Mouse (Mus musculus): ENCODE results near the gene Ppp1r11.

Ppp1r11 gene

DNA sequence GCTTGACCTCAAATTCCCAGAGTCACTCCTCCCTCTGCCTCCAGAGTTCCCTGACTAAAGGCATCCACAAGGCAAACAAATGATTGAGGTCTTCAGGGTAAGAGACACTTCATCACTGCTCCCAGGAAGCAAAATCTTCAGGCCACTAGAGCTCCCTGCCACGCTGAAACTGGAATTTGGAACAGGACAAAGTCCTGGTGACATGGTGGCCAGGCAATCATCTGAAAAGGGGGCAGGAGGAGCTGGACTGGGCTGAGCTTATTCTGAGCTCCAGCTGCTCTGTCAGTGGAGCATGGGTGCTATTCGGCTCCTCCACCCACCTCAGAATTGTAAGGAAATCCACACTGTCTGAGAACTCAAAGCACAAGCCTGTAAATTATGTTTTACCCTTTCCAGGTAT, 39.5 kb downstream of the Ppp1r11 start:
- no peak for DNase-seq

DNA sequence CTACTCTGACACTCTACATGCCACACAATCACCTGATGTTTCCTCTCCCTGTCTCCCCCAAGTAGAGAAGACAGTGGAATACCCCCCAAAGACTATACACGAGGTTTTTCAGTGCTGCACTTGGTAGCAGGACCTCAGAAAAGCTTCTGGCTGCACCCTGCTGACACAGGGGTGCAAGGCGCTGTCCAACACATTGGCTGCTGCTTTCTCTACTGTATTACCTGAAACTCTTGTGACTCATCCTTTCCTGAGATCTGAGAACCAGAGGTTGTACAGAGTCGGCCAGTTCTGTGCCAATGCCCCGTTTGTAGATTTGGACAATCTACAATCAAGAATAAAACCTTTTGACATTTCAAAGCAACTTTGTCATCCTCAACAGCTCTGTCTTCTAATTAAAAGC, 41.7 kb downstream of the Ppp1r11 start:
- DNase-seq = no peak

DNA sequence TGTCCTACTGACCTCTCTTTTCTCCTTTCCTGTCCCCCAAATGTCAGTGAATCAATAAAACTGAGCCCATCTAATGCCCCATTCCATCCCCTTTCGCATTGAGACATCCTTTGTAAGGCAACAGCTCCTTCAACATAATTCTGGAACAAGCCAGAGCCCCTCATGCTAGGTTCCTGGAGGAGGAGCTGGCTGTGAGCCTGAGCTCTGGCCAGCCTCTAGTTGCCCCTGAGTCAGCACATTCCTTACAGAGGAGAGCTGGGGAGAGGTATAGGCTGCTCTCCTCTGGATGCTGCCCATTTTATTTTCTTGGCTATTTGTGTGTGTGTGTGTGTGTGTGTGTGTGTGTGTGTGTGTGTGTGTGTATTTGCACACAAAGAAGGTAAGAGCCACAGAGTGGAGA, 43.3 kb downstream of the Ppp1r11 start:
- no peak for DNase-seq

DNA sequence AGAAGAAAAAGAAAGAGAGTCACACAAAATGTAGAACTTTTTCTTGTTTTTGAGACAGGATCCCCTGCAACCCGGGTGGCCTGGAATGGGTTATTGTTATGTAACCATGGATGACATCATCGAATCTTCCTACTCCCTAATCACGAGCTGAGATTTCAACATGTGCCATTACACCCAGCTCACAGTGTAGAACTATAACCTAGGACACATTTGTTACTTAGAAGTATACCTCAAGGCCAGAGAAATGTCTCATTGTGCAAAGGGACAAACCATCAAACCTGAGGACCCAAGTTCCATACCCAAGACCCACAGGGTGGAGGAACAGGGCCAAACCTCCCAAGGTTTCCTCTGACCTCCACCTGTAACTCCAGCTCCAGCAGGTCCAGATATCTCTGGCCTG, 47.9 kb downstream of the Ppp1r11 start:
- peak in 1 of 2 experiments; percentile 17 for DNase-seq

DNA sequence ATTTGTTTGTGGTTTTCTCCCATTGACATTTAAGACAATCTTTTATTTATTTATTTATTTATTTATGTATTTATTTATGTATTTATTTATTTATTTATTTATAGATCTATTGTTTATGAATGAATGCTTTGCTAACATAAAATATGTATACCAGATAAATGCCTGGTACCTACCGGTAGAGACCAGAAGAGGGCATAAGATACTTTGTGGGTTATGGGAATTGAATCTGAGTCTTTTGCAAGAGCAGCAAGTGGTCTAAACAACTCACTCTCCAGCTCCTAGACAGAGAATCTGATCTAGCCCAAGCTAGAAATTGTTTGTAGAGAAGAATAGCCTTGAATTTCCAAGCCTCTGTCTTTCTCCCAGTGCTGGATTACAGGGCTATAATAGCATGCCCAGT, 50.9 kb downstream of the Ppp1r11 start:
- no peak for DNase-seq

DNA sequence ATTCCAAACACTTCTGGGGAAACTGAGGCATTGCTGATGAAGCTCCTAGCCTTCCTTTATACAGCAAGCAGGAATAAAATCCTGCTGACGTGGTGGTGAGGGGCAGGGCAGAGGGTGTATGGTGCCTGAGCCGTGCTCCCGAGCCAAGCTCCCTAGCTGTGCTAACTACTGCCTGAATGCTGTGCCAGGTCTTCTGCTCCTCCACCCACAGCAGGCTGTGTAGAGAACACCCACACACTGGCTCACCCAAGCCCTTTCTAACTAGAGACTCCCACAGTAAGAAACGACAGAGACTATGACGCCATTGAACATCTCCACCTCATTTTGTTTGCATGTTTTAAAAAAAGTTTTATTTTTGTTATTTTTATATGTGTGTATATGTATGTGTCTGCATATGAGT, 51.5 kb downstream of the Ppp1r11 start:
- DNase-seq = no peak

DNA sequence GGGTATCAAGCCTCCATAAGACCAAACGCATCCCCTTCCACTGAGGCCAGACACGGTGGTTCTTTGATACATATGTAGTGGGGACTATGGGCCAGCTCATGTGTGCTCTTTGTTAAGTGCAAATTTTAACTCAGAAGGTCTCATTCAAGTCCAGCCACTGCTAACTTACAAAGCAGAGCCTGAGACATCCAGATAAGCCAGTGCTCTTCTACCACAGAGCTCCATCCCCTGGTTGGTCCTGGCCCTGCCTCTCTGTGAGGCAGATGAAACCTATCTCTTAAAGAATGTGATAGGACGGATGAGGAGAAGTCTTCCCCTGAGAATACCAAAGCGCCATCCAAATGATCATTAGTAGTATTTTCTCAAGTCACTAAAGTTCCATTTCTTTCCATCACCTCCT, 52.2 kb downstream of the Ppp1r11 start:
- DNase-seq = no peak
